Mouse (Mus musculus): ENCODE measurements around the gene Adcy2.

Adcy2 gene

GRCm38 (mm10) chr13:68820858-68821579 is 178.3 kb downstream of the Adcy2 start:
- DNase-seq: no peak

GRCm38 (mm10) chr13:68815704-68816477 is 183.4 kb downstream of the Adcy2 start:
- DNase-seq: no peak

GRCm38 (mm10) chr13:68811185-68811584 is 188.2 kb downstream of the Adcy2 start:
- no peak for DNase-seq

- peak in 1 of 2 experiments; percentile 2 for DNase-seq
These were observed 199.6 kb downstream of the Adcy2 start for GRCm38 (mm10) chr13:68799777-68800176.

GRCm38 (mm10) chr13:68793286-68793685 is 206.1 kb downstream of the Adcy2 start:
- no peak for DNase-seq

- DNase-seq: no peak
These were observed 211.9 kb downstream of the Adcy2 start for GRCm38 (mm10) chr13:68787286-68788061.

- DNase-seq: no peak
These were observed 216.2 kb downstream of the Adcy2 start for GRCm38 (mm10) chr13:68783096-68783495.

- no peak for DNase-seq
These were observed 221.2 kb downstream of the Adcy2 start for GRCm38 (mm10) chr13:68778011-68778672.

GRCm38 (mm10) chr13:68773599-68774211 is 225.6 kb downstream of the Adcy2 start:
- DNase-seq: no peak

GRCm38 (mm10) chr13:68768588-68768987 is 230.8 kb downstream of the Adcy2 start:
- DNase-seq: no peak

- no peak for DNase-seq
These were observed 233.3 kb downstream of the Adcy2 start for GRCm38 (mm10) chr13:68765896-68766578.

- no peak for DNase-seq
These were observed 234.7 kb downstream of the Adcy2 start for GRCm38 (mm10) chr13:68764614-68765013.

- DNase-seq: no peak
These were observed 249.5 kb downstream of the Adcy2 start for GRCm38 (mm10) chr13:68749801-68750200.

- DNase-seq: no peak
These were observed 250.0 kb downstream of the Adcy2 start for GRCm38 (mm10) chr13:68749370-68749769.

GRCm38 (mm10) chr13:68745426-68745825 is 253.9 kb downstream of the Adcy2 start:
- no peak for DNase-seq

GRCm38 (mm10) chr13:68712661-68713060 is 286.7 kb downstream of the Adcy2 start:
- DNase-seq: no peak

- peak; percentile 16 to 25 for DNase-seq
These were observed 292.0 kb downstream of the Adcy2 start for GRCm38 (mm10) chr13:68707296-68707747.

- no peak for DNase-seq
These were observed 314.4 kb downstream of the Adcy2 start for GRCm38 (mm10) chr13:68684919-68685318.

GRCm38 (mm10) chr13:68680429-68680828 is 318.9 kb downstream of the Adcy2 start:
- DNase-seq: no peak

GRCm38 (mm10) chr13:68642786-68643185 is 356.6 kb downstream of the Adcy2 start:
- no peak for DNase-seq

- DNase-seq: no peak
These were observed 372.3 kb downstream of the Adcy2 start for GRCm38 (mm10) chr13:68627041-68627440.

- no peak for DNase-seq
These were observed 376.5 kb downstream of the Adcy2 start for GRCm38 (mm10) chr13:68622792-68623191.
